Mouse (Mus musculus) right cerebral cortex, postnatal 10 days (tissue): ENCODE results near the gene Olfr986.
A peak's percentile ranks its signal among the peaks of the same experiment; 100 is the strongest.
"Not testable (repeated sequence)": the region's sequence is repeated elsewhere in the genome, so short reads cannot be mapped to it uniquely, and the experiment has no call there.

Source experiments
- DNase-seq, 2 experiments: peaks; one replicate each; pipeline ENCODE4 v3.0.0; 2021; ENCODE audit warnings: low spot score in 2 of 2

Olfr986 gene

GRCm38 (mm10) chr9:40180620-40181019 is at the start of gene Olfr986:
Gene Olfr986, plus strand, starts transcription at chr9:40180920.
- no peak for DNase-seq

- DNase-seq, result no peak
These were observed 43.6 kb upstream of the Olfr986 start for GRCm38 (mm10) chr9:40136987-40137688.

- DNase-seq, result no peak
These were observed 41.2 kb upstream of the Olfr986 start for GRCm38 (mm10) chr9:40139484-40139883.

GRCm38 (mm10) chr9:40141544-40141943 is 39.2 kb upstream of the Olfr986 start:
- DNase-seq, result no peak

GRCm38 (mm10) chr9:40155118-40155644 is 25.5 kb upstream of the Olfr986 start:
- no peak for DNase-seq

GRCm38 (mm10) chr9:40166446-40166845 is 14.3 kb upstream of the Olfr986 start:
- peak in 1 of 2 experiments; percentile 25 for DNase-seq

GRCm38 (mm10) chr9:40177017-40177416 is 3.7 kb upstream of the Olfr986 start:
- no peak for DNase-seq

- not testable (repeated sequence) for DNase-seq
These were observed 4.4 kb downstream of the Olfr986 start for GRCm38 (mm10) chr9:40185166-40185565.

GRCm38 (mm10) chr9:40191086-40191876 is 10.6 kb downstream of the Olfr986 start:
- no peak for DNase-seq

GRCm38 (mm10) chr9:40192098-40193038 is 11.6 kb downstream of the Olfr986 start, which contains the start of gene Zfp202:
Gene Zfp202, plus strand, starts transcription at chr9:40192316.
- DNase-seq, result peak; percentile 93 to 94

- no peak for DNase-seq
These were observed 15.3 kb downstream of the Olfr986 start for GRCm38 (mm10) chr9:40195981-40196380.

- DNase-seq, result no peak
These were observed 25.8 kb downstream of the Olfr986 start for GRCm38 (mm10) chr9:40206546-40206950.

- DNase-seq, result no peak
These were observed 30.0 kb downstream of the Olfr986 start for GRCm38 (mm10) chr9:40210744-40211143.

GRCm38 (mm10) chr9:40214058-40214457 is 33.3 kb downstream of the Olfr986 start:
- DNase-seq, result no peak

GRCm38 (mm10) chr9:40216651-40217050 is 35.9 kb downstream of the Olfr986 start:
- DNase-seq, result no peak

GRCm38 (mm10) chr9:40224289-40224688 is 43.6 kb downstream of the Olfr986 start:
- DNase-seq, result no peak

GRCm38 (mm10) chr9:40227874-40228789 is 47.4 kb downstream of the Olfr986 start:
- DNase-seq, result peak; percentile 60 to 77

- DNase-seq, result no peak
These were observed 48.1 kb downstream of the Olfr986 start for GRCm38 (mm10) chr9:40228804-40229331.

- no peak for DNase-seq
These were observed 48.8 kb downstream of the Olfr986 start for GRCm38 (mm10) chr9:40229479-40229878.

- DNase-seq, result no peak
These were observed 50.3 kb downstream of the Olfr986 start for GRCm38 (mm10) chr9:40231019-40231418.
